Mouse (Mus musculus): ENCODE measurements around the gene Phgdh.

GRCm38 (mm10) chr3:98280204-98280932 is 59.4 kb downstream of the Phgdh start, which contains the start of gene Hmgcs2:
- no peak for TF ChIP-seq CTCF (IDR thresholded peaks at IDR 0.05; ENCODE audit: control insufficient read depth, insufficient read depth, low read length)
- TF ChIP-seq POLR2A (IDR thresholded peaks at IDR 0.05; ENCODE audit: borderline replicate concordance, control insufficient read depth, low read depth, low read length) = no peak
